Mouse (Mus musculus): ENCODE data around the gene Sez6l2.

GRCm38 (mm10) chr7:126963548-126964286 lies 13.4 kb downstream of the Sez6l2 start:
- 0 out of 2 replicates have a peak, but pooled peaks have one; percentile 27 for TF ChIP-seq EP300 (IDR thresholded peaks at IDR 0.05; ENCODE audit: insufficient read depth, low read depth, low read length)
- TF ChIP-seq POLR2A (IDR thresholded peaks at IDR 0.05; ENCODE audit: insufficient read depth, low read depth, low read length), result no peak
- peak; percentile 66 for TF ChIP-seq CTCF (IDR thresholded peaks at IDR 0.05)

Measured in heart, adult 2 months (tissue).